Mouse (Mus musculus): Measurements from ENCODE around the gene Pcdh7.

Gene Pcdh7

DNA sequence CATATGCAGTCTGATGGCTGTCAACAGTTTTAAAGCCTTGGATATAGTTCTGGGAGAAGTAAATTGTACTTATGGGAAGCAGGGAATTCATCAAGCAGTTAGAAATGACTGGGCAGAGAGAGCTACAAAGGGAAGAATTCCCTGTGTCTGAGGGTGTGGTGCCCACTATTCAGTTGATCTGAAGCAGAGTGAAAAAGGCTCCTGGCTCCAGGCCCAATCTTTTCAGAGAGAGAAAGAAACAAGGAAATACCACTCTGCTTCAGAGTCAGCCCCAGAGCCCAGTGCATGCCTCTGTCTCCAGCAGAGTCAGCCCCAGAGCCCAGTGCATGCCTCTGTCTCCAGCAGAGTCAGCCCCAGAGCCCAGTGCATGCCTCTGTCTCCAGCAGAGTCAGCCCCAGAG, 456.6 kb downstream of the Pcdh7 start:
- peak; percentile 8 to 11 for DNase-seq

- DNase-seq = no peak
These were observed 457.8 kb downstream of the Pcdh7 start for GRCm38 (mm10) chr5:58175532-58175931.
